Mouse (Mus musculus) intestine, embryonic 14.5 days (tissue): Measurements from ENCODE around the gene Actr3. TPM values are rescaled to one million over a fixed set of nuclear protein-coding genes. Genes with fewer than 3 reads are reported as not detected.

Source experiments
- ATAC-seq: fragments of 200-750 bp; cut with Nextera tagmentation; replicated peaks from 2 replicates; pipeline ENCODE4 v1.8.0; 2017; ENCODE audit warnings: low read depth, moderate number of reproducible peaks, moderate TSS enrichment, moderate library complexity; ENCODE audit not compliant: low FRiP score, low TSS enrichment
- DNase-seq: peaks from one replicate; pipeline ENCODE4 v3.0.0-alpha.2; 2018; ENCODE audit warnings: low spot score
- H3K27ac ChIP-seq: fragments of 300-500 bp; sonication (generic); 2 replicates; pipeline ENCODE4 v1.5.1; 2014; ENCODE audit warnings: low read depth, mild to moderate bottlenecking, control low read depth
- H3K27me3 ChIP-seq: fragments of 300-500 bp; sonication (generic); replicated peaks from 2 replicates; pipeline ENCODE4 v1.6.1; 2014; ENCODE audit warnings: low read length, control low read depth; ENCODE audit not compliant: control insufficient read depth, insufficient read depth
- H3K36me3 ChIP-seq: fragments of 300-500 bp; sonication (generic); 2 replicates; pipeline ENCODE4 v1.6.1; 2014; ENCODE audit warnings: low read length, control low read depth; ENCODE audit not compliant: control insufficient read depth, insufficient read depth
- H3K4me1 ChIP-seq: fragments of 300-500 bp; sonication (generic); replicated peaks from 2 replicates; pipeline ENCODE4 v1.6.1; 2014; ENCODE audit warnings: low read length, control low read depth, mixed read lengths; ENCODE audit not compliant: control insufficient read depth, insufficient read depth
- H3K4me2 ChIP-seq: fragments of 300-500 bp; sonication (generic); 2 replicates; pipeline ENCODE4 v1.6.1; 2014; ENCODE audit warnings: low read length
- H3K4me3 ChIP-seq: fragments of 300-500 bp; sonication (generic); 2 replicates; pipeline ENCODE4 v1.5.1; 2014; ENCODE audit warnings: low read depth, low read length, control low read depth, mixed read lengths
- H3K9ac ChIP-seq: fragments of 300-500 bp; sonication (generic); 2 replicates; pipeline ENCODE4 v1.6.1; 2014; ENCODE audit warnings: mild to moderate bottlenecking, low read length
- H3K9me3 ChIP-seq: fragments of 300-500 bp; sonication (generic); 2 replicates; pipeline ENCODE4 v1.6.1; 2016; ENCODE audit warnings: low read length, control low read depth; ENCODE audit not compliant: control insufficient read depth
- WGBS: fragments of 180-500 bp; shearing (Covaris S2); extraction: QIAGEN DNeasy Blood & Tissue Kit; methylation state at CpG from one replicate; pipeline ENCODE4 v1.1.7; 2014; 5-methylcytosine and 5-hydroxymethylcytosine counted together
- polyA plus RNA-seq: library from polyadenylated mRNA; unstranded; fragments of >200 nt; fragmentation: Nextera tagmentation; extraction: Ambion mirVana; gene quantifications from 2 replicates; pipeline ENCODE4 v1.2.1, GENCODE M21; 2014

Gene Actr3
- polyA plus RNA-seq, 1 experiment from 2014 or later = 349 TPM

DNA sequence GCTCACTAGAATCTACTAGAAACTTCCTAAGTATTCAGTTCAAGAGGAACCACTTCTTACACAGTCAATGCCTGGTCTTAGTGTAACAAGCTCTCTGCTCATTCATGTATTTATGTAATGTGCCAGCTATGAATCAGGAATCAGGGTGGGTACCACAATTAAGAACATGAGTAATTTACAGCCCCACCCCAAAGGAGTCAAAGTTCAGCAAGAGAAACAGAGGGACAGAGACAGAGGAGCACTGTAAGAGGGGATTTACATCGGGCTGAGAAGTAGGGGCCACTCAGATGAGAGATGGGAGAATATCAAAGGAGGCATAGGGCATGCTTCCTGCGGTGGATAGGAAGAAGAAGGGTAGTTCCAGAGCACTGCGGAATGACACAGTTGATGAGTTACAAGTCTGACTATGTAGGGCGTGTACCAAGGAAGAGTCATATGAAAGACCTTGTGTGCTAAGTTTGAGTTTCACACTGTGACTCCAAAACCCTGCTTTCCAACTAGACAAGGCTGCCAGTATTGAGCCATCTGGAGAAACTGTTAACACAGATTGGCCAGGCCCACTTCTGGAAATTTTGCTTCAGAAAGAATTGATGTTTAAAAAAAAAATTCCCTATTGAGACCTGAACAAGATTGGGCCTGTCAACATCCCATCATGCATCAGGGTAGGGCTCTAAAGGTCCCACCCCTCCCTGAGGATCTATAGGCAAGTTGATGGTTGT lies 14.9 kb upstream of the Actr3 start:
- ATAC-seq (no peak), DNase-seq (no peak)
- H3K36me3 ChIP-seq = no peaks in the 10 kb centered on the region
- H3K27me3 ChIP-seq = no peaks in the 10 kb centered on the region
- H3K4me3 ChIP-seq = no peak overlapping the region
- H3K4me1 ChIP-seq = no peaks in the 10 kb centered on the region
- H3K27ac ChIP-seq = no peak overlapping the region
- no peak overlapping the region for H3K4me2 ChIP-seq
- 82% methylated on average over 4 of the region's 4 CpGs for WGBS
- H3K9me3 ChIP-seq = no peaks in the 10 kb centered on the region
- no peak overlapping the region for H3K9ac ChIP-seq

- no peak overlapping the region for H3K4me3 ChIP-seq
- DNase-seq (no peak), ATAC-seq (no peak)
- no peaks in the 10 kb centered on the region for H3K9me3 ChIP-seq
- no peak overlapping the region for H3K9ac ChIP-seq
- no peaks in the 10 kb centered on the region for H3K27me3 ChIP-seq
- H3K27ac ChIP-seq = no peak overlapping the region
- H3K36me3 ChIP-seq = no peaks in the 10 kb centered on the region
- no peak overlapping the region for H3K4me2 ChIP-seq
- no peaks in the 10 kb centered on the region for H3K4me1 ChIP-seq
Observed at GRCm38 (mm10) chr1:125447926-125448325, 12.4 kb upstream of the Actr3 start.

DNA sequence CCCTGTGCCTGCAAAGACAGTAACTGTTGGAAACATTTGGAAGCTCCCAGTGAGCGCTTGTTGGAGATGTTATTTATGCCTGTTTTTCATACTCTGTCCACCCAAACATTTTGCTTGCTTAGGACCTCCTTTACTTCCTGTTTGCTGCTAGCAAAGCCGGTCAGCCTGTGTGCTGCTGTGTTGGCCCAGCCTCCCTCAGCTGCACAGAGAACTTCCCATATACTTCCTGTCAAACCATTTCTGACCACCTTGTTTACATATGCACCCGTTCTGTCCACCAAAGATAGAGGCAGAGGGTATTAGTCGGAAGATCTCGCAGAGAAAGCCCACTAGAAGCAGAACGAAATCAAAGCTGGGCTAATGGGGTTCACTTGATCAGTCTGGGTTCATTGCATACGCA lies 6.2 kb upstream of the Actr3 start:
- Histone ChIP-seq H3K9ac (no peak overlapping the region), H3K4me1 (no peaks in the 10 kb centered on the region), H3K9me3 (no peaks in the 10 kb centered on the region), H3K36me3 (no peaks in the 10 kb centered on the region), H3K27ac (no peak overlapping the region), H3K4me2 (no peak overlapping the region), H3K27me3 (no peaks in the 10 kb centered on the region), H3K4me3 (no peak overlapping the region)
- WGBS = 49% methylated on average over 7 of the region's 7 CpGs
- DNase-seq (no peak), ATAC-seq (no peak)

- no peak overlapping the region for H3K4me2 ChIP-seq
- DNase-seq = no peak
- WGBS = 79% methylated on average over 6 of the region's 6 CpGs
- H3K4me3 ChIP-seq = no peak overlapping the region
- no peaks in the 10 kb centered on the region for H3K9me3 ChIP-seq
- ATAC-seq = no peak
- H3K4me1 ChIP-seq = no peaks in the 10 kb centered on the region
- H3K9ac ChIP-seq = no peak overlapping the region
- no peaks in the 10 kb centered on the region for H3K36me3 ChIP-seq
- H3K27me3 ChIP-seq = no peaks in the 10 kb centered on the region
- H3K27ac ChIP-seq = no peak overlapping the region; the same call in 1 of the 2 replicates
Observed at GRCm38 (mm10) chr1:125441251-125441650, 5.7 kb upstream of the Actr3 start.

DNA sequence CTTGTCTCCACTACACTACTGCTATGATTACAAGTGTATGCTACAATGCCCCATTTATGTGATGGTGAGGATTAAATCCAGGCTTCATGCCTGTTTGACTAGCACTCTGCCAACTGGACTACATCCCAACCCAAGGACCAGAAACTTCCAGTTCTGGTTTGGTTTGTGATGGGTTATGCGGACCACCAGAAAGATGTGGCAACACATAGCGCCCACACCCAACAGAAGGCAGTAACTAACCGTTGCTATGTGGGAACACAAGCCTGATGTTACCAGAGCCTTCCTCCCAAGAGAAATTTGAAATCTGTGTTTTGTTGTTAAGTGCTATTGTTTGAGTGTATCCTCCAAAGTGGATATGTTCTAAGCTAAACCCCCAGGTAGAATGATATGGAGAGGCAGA lies 4.0 kb upstream of the Actr3 start:
- Histone ChIP-seq H3K27me3 (no peaks in the 10 kb centered on the region), H3K9me3 (no peaks in the 10 kb centered on the region), H3K36me3 (no peaks in the 10 kb centered on the region), H3K4me2 (no peak overlapping the region), H3K27ac (no peak overlapping the region), H3K9ac (no peak overlapping the region), H3K4me1 (no peaks in the 10 kb centered on the region), H3K4me3 (no peak overlapping the region)
- ATAC-seq (no peak), DNase-seq (no peak)
- WGBS = 97% methylated on average over 3 of the region's 3 CpGs

DNA sequence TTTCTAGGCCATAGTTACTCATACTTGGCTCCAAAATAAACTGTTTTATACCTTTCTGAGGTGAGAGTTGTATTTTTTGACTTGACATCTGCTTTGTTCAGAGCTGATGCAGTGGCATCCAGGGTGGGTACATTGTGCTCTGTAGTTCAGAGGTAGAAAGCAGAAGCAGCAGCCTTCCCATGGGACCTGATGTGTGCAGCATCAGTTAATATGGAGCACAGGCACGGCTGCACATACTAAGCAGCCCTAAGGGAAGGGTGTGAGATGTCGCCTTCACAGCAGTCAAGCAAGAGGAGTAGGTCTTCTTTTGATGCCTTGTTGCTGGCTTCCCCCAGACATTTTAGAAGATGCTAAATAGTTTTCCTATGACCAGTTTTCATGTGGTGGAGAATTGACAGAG lies 3.3 kb upstream of the Actr3 start:
- no peak for DNase-seq
- no peak overlapping the region for H3K27ac ChIP-seq
- H3K9ac ChIP-seq = no peak overlapping the region
- no peaks in the 10 kb centered on the region for H3K9me3 ChIP-seq
- WGBS = 91% methylated on average over 2 of the region's 2 CpGs
- no peak overlapping the region for H3K4me2 ChIP-seq
- no peak for ATAC-seq
- no peaks in the 10 kb centered on the region for H3K27me3 ChIP-seq
- no peaks in the 10 kb centered on the region for H3K36me3 ChIP-seq
- no peak overlapping the region for H3K4me3 ChIP-seq
- H3K4me1 ChIP-seq = no peaks in the 10 kb centered on the region

GRCm38 (mm10) chr1:125437927-125438326 lies 2.4 kb upstream of the Actr3 start:
- no peaks in the 10 kb centered on the region for H3K9me3 ChIP-seq
- H3K36me3 ChIP-seq = no peaks in the 10 kb centered on the region
- ATAC-seq (no peak), DNase-seq (no peak)
- H3K9ac ChIP-seq = no peak overlapping the region
- H3K4me3 ChIP-seq = no peak overlapping the region
- WGBS = 35% methylated on average over 3 of the region's 3 CpGs
- no peak overlapping the region for H3K4me2 ChIP-seq
- H3K27ac ChIP-seq = no peak overlapping the region
- H3K27me3 ChIP-seq = no peaks in the 10 kb centered on the region
- H3K4me1 ChIP-seq = peaks cover 4% of the 10 kb centered on the region

- Histone ChIP-seq H3K36me3 (no peaks in the 10 kb centered on the region), H3K9ac (no peak overlapping the region), H3K4me2 (no peak overlapping the region), H3K9me3 (no peaks in the 10 kb centered on the region), H3K4me1 (peaks cover 8% of the 10 kb centered on the region), H3K27ac (no peak overlapping the region), H3K4me3 (no peak overlapping the region), H3K27me3 (no peaks in the 10 kb centered on the region)
- DNase-seq (no peak), ATAC-seq (no peak)
- WGBS = 84% methylated on average over 2 of the region's 2 CpGs
Observed at GRCm38 (mm10) chr1:125437161-125437560, 1.6 kb upstream of the Actr3 start.

- Histone ChIP-seq H3K4me2 (peak overlapping the region; percentile 83; the same call in 1 of the 2 replicates), H3K4me1 (peaks cover 26% of the 10 kb centered on the region), H3K27me3 (no peaks in the 10 kb centered on the region), H3K4me3 (peak overlapping the region; percentile 79), H3K27ac (peak overlapping the region; percentile 98), H3K36me3 (no peaks in the 10 kb centered on the region), H3K9ac (peak overlapping the region; percentile 90), H3K9me3 (no peaks in the 10 kb centered on the region)
- DNase-seq = no peak
- under 1% methylated on average over 22 of the region's 23 CpGs for WGBS
- ATAC-seq = no peak; the same call in 1 of the 2 replicates
Observed at GRCm38 (mm10) chr1:125435018-125435368, 534 bp downstream of the Actr3 start.
